Mouse (Mus musculus) common myeloid progenitor, adult 5-6 weeks (primary cell): ENCODE measurements around the gene Sntg2. TPM values are rescaled to one million over a fixed set of nuclear protein-coding genes. Genes with fewer than 3 reads are reported as not detected.

ENCODE experiments used
- ATAC-seq: replicated peaks from 2 replicates; pipeline ENCODE4 v1.8.0; 2016; ENCODE audit warnings: low read depth, mild to moderate bottlenecking, moderate TSS enrichment, inconsistent platforms; ENCODE audit not compliant: poor library complexity, severe bottlenecking
- total RNA-seq: library from RNA; stranded (forward); fragments of 200-1000, 187-1606 nt; gene quantifications from 2 replicates; pipeline ENCODE4 v1.2.3, GENCODE M21; 2017

The Sntg2 gene
- total RNA-seq, 1 experiment from 2014 or later = not detected

GRCm38 (mm10) chr12:30210388-30210787 is 162.8 kb downstream of the Sntg2 start:
- no peak for ATAC-seq

GRCm38 (mm10) chr12:30208527-30208926 is 164.6 kb downstream of the Sntg2 start:
- ATAC-seq = no peak

- ATAC-seq = no peak
Measured at GRCm38 (mm10) chr12:30208087-30208486, 165.1 kb downstream of the Sntg2 start.

GRCm38 (mm10) chr12:30204457-30204856 is 168.7 kb downstream of the Sntg2 start:
- ATAC-seq = no peak

- no peak for ATAC-seq
Measured at GRCm38 (mm10) chr12:30202763-30203162, 170.4 kb downstream of the Sntg2 start.

DNA sequence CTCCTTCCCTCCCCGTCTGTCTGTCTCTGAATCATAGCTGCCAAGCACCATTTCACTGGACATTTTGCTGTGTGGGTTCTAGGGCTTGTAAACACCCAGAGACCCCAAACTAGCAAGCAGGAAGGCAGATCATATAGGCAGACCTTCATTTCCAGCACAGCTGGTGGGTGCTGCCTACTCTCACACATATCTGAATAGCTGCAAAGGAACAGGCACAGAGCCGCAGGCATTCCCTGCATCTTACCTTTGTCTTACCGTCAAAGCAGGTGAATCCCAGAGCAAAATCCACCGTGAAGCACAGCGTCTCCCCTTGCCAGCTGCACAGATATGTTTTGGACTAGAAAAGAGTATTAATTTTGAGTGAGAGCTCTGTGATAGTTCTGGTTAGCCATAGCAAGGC is 172.1 kb downstream of the Sntg2 start:
- ATAC-seq = no peak

- no peak for ATAC-seq
Measured at GRCm38 (mm10) chr12:30200621-30201020, 172.6 kb downstream of the Sntg2 start.

DNA sequence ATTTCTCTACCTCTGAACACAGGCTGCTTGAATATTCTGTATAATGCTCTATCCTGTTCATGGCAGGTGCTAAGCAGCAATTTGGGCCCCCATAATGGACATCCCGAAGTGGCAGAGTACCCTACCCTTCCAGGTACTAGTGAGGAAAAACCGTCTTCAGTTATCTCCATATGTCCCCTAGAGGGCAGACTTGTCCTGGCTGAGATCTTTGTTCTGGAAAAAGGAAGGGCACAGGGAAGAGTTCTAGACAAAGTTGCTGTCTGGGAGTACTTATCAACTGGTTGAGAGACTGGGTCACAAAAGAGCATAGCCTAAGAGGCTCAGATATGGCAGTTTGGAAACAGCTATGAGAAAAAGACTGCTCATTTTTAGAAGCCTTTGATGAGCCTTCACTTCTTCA is 173.4 kb downstream of the Sntg2 start:
- ATAC-seq = 0 out of 2 replicates have a peak, but pooled peaks have one; percentile 42

GRCm38 (mm10) chr12:30198250-30198649 is 174.9 kb downstream of the Sntg2 start:
- ATAC-seq = no peak

DNA sequence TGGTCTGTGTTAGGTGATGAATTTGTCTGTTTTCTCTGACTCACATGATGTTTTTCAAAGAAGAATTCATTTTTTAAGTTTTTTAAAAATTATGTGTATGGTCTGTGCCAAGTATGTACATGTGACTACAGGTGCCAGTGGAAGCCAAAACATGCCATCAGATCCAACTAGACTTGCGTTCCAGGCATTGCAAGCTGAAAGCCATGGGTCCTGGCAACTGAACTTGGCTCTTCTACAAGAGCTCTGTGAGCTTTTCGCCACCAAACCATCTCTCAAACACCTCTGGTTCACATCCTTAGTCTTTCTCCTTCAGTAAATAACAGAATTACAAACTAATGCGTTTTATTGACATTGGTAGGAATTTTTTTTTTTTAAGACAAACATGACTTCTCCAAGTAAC is 191.5 kb downstream of the Sntg2 start:
- ATAC-seq = no peak

- no peak for ATAC-seq
Measured at GRCm38 (mm10) chr12:30179623-30180022, 193.6 kb downstream of the Sntg2 start.

- ATAC-seq = no peak
Measured at GRCm38 (mm10) chr12:30177966-30178365, 195.2 kb downstream of the Sntg2 start.

DNA sequence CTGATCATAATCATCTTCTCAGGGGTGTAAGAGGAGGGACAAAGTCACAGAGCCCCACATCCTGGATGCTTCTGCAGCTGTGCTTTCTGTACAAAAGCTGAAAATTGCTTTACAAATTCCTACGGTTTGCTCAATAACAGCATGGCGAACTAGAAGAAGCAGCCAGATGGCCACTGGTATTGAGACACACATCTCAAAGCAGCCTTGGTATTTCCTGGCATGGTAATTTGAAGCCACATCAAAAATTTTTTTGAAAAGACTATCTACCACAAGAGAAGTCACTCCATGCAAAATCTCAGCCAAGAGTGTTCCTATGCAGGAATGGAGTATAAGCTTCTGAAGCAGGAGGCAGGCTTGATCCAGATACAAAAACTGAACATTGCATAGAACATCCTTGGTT is 195.6 kb downstream of the Sntg2 start:
- no peak for ATAC-seq

DNA sequence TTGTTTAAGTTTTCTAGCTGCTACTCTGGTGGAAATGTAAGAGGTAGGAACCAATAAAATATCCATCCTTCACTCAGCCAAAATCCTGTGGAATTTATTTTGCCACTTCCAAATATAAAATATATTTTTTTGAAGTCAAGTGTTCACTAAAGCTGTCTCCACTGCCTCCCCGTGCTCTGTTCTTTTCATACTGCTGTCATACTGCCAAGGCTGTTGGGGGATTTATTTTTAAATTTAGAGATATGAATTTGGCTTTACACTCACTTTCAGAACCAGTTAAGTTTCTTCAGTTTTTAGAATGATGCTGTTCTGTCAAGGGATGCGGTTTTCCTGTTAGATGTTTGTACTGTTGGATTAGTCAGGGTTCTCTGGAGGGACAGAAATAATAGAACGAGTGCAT is 204.7 kb downstream of the Sntg2 start:
- no peak for ATAC-seq

- no peak for ATAC-seq
Measured at GRCm38 (mm10) chr12:30164538-30164937, 208.6 kb downstream of the Sntg2 start.

- no peak for ATAC-seq
Measured at GRCm38 (mm10) chr12:30164005-30164404, 209.2 kb downstream of the Sntg2 start.

GRCm38 (mm10) chr12:30161731-30162406 is 211.3 kb downstream of the Sntg2 start:
- no peak for ATAC-seq

- ATAC-seq = no peak
Measured at GRCm38 (mm10) chr12:30160475-30160874, 212.7 kb downstream of the Sntg2 start.

- ATAC-seq = no peak
Measured at GRCm38 (mm10) chr12:30159788-30160187, 213.4 kb downstream of the Sntg2 start.

GRCm38 (mm10) chr12:30154079-30154673 is 219.0 kb downstream of the Sntg2 start:
- no peak for ATAC-seq

- ATAC-seq = no peak
Measured at GRCm38 (mm10) chr12:30142085-30142484, 231.1 kb downstream of the Sntg2 start.

GRCm38 (mm10) chr12:30132524-30132923 is 240.7 kb downstream of the Sntg2 start, which contains the start of gene Tpo:
Tpo (minus strand) TSS chr12:30132624.
- ATAC-seq = no peak
